Mouse (Mus musculus): ENCODE results near the gene Sik2. TPM values are rescaled to one million over a fixed set of nuclear protein-coding genes. Genes with fewer than 3 reads are reported as not detected.

Gene Sik2
- polyA plus RNA-seq, 1 experiment, result 27.1 TPM

- no peak for TF ChIP-seq GATA1 (IDR thresholded peaks at IDR 0.05; ENCODE audit: low read length)
Measured at GRCm38 (mm10) chr9:50849755-50850154, 159.1 kb downstream of the Sik2 start.

- no peak for TF ChIP-seq GATA1 (IDR thresholded peaks at IDR 0.05; ENCODE audit: low read length)
Measured at GRCm38 (mm10) chr9:50849249-50849648, 159.6 kb downstream of the Sik2 start.

GRCm38 (mm10) chr9:50848821-50849220, 160.1 kb downstream of the Sik2 start:
- no peak for TF ChIP-seq GATA1 (IDR thresholded peaks at IDR 0.05; ENCODE audit: low read length)

GRCm38 (mm10) chr9:50847606-50848368, 161.1 kb downstream of the Sik2 start:
- TF ChIP-seq GATA1 (IDR thresholded peaks at IDR 0.05; ENCODE audit: low read length), result no peak

GRCm38 (mm10) chr9:50847133-50847532, 161.7 kb downstream of the Sik2 start:
- no peak for TF ChIP-seq GATA1 (IDR thresholded peaks at IDR 0.05; ENCODE audit: low read length)

- TF ChIP-seq GATA1 (IDR thresholded peaks at IDR 0.05; ENCODE audit: low read length), result no peak
Measured at GRCm38 (mm10) chr9:50845547-50845946, 163.3 kb downstream of the Sik2 start.

- no peak for TF ChIP-seq GATA1 (IDR thresholded peaks at IDR 0.05; ENCODE audit: low read length)
Measured at GRCm38 (mm10) chr9:50845081-50845480, 163.8 kb downstream of the Sik2 start, which contains the start of gene Ppp2r1b. Gene Ppp2r1b, plus strand, starts transcription at chr9:50845301.

Other genes starting within 250 kb of the Sik2 start
- gene Fdxacb1, start 240.8 kb downstream of the Sik2 start, polyA plus RNA-seq (2012), result 1.9 and 2.1 TPM in 2 replicates
- gene Alg9, start 234.1 kb downstream of the Sik2 start, polyA plus RNA-seq (2012), result 12.5 and 18.0 TPM in 2 replicates
- 1.2 and 1.4 TPM in 2 replicates for gene 1110032A03Rik, start 233.6 kb downstream of the Sik2 start, polyA plus RNA-seq (2012)
- 15.9 and 23.9 TPM in 2 replicates for gene Ppp2r1b, start 163.8 kb downstream of the Sik2 start, polyA plus RNA-seq (2012)
- not detected in 2 replicates for gene Btg4, start 51.8 kb upstream of the Sik2 start, polyA plus RNA-seq (2012)
- 8.1 and 8.2 TPM in 2 replicates for gene Layn, start 68.0 kb upstream of the Sik2 start, polyA plus RNA-seq (2012)
- 0.13 and 0.18 TPM in 2 replicates for gene 4833427G06Rik, start 93.0 kb upstream of the Sik2 start, polyA plus RNA-seq (2012)
- 0.01 and 0.02 TPM in 2 replicates for gene Gm32742, start 156.4 kb upstream of the Sik2 start, polyA plus RNA-seq (2012)
- gene Pou2af1, start 204.6 kb upstream of the Sik2 start, polyA plus RNA-seq (2012), result not detected in 2 replicates

All from G1E-ER4 (cell line).